18 mouse cellular contexts compared by ENCODE assay signal in the genomic region with DNA sequence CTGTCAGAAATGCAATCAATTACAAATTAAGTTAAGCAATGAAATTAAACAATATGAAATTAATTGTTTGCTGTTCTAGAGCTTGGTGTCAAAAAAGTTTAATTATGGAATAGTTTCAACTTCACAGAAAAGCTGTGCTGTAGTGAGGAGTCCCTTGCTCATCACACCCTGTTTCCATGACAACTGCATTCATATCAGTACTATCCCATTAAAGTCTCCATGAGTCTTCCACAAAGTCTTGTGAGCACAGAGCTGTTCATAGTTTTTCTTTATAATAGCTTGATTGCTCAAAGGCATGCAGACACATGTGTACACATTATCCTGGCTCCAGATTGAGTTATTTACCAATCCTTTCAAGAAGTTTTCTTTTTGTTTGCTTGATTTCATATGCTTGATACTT.
"Had no signal": no experiment of that assay in that cellular context is flagged by ENCODE, and none has a peak within 500 bp of the region (broad histone marks: within the 10 kb centered on the region; RNA-seq: fewer than 3 reads in every experiment).

No protein-coding gene starts in this region.

- H3K27me3 ChIP-seq: midbrain, embryonic 12.5 days; midbrain, embryonic 15.5 days; neural tube, embryonic 13.5 days; neural tube, embryonic 15.5 days had no signal

- H3K4me3 ChIP-seq: midbrain, embryonic 10.5 days; midbrain, embryonic 12.5 days; midbrain, embryonic 15.5 days; myocyte; neural tube, embryonic 13.5 days; neural tube, embryonic 15.5 days had no signal

- H3K27ac ChIP-seq: midbrain, embryonic 10.5 days; midbrain, embryonic 12.5 days; midbrain, embryonic 15.5 days; neural tube, embryonic 13.5 days; neural tube, embryonic 15.5 days had no signal

- H3K9ac ChIP-seq: lung, embryonic 14.5 days; midbrain, embryonic 12.5 days; midbrain, embryonic 15.5 days; neural tube, embryonic 13.5 days; neural tube, embryonic 15.5 days had no signal

- DNase-seq: lung, adult 18-20 months; lung, embryonic 14.5 days; lung, postnatal 10 days; lung, postnatal 4 days; retina, postnatal 1 day; right cerebral cortex, adult 18-20 months; right cerebral cortex, postnatal 25 days; right cerebral cortex, postnatal 4 days; spleen, adult 18-20 months; thymus, adult 18-20 months; thymus, postnatal 14 days; thymus, postnatal 36 days had no signal

- H3K36me3 ChIP-seq: midbrain, embryonic 10.5 days; midbrain, embryonic 12.5 days; midbrain, embryonic 15.5 days; neural tube, embryonic 13.5 days; neural tube, embryonic 15.5 days had no signal

- ATAC-seq: midbrain, embryonic 15.5 days had no signal

- H3K9me3 ChIP-seq: midbrain, embryonic 10.5 days; midbrain, embryonic 12.5 days; midbrain, embryonic 15.5 days; neural tube, embryonic 13.5 days; neural tube, embryonic 15.5 days had no signal

- H3K4me2 ChIP-seq: lung, embryonic 14.5 days; midbrain, embryonic 12.5 days; midbrain, embryonic 15.5 days; neural tube, embryonic 13.5 days; neural tube, embryonic 15.5 days had no signal

- H3K4me1 ChIP-seq: midbrain, embryonic 10.5 days; midbrain, embryonic 12.5 days; neural tube, embryonic 13.5 days had no signal
